Mouse (Mus musculus) stomach, embryonic 14.5 days (tissue): ENCODE measurements around the gene Trim25. TPM values are rescaled to one million over a fixed set of nuclear protein-coding genes. Genes with fewer than 3 reads are reported as not detected.

Experiments
- ATAC-seq: fragments of 200-750 bp; cut with Nextera tagmentation; 2 replicates; pipeline ENCODE4 v1.8.0; 2017; ENCODE audit warnings: low read depth, moderate TSS enrichment; ENCODE audit not compliant: insufficient number of reproducible peaks, insufficient read depth, low FRiP score
- H3K27ac ChIP-seq: fragments of 300-500 bp; sonication (generic); 2 replicates; pipeline ENCODE4 v1.5.1; 2014; ENCODE audit warnings: mild to moderate bottlenecking, low read length, moderate library complexity, mixed read lengths
- H3K27me3 ChIP-seq: fragments of 300-500 bp; sonication (generic); 2 replicates; pipeline ENCODE4 v1.6.1; 2014; ENCODE audit warnings: low read length, control low read depth, mixed read lengths; ENCODE audit not compliant: control insufficient read depth, insufficient read depth
- H3K36me3 ChIP-seq: fragments of 300-500 bp; sonication (generic); 2 replicates; pipeline ENCODE4 v1.6.1; 2014; ENCODE audit warnings: mild to moderate bottlenecking, control low read depth, low read length, moderate library complexity, mixed read lengths; ENCODE audit not compliant: control insufficient read depth, insufficient read depth
- H3K4me1 ChIP-seq: fragments of 300-500 bp; sonication (generic); 2 replicates; pipeline ENCODE4 v1.6.1; 2014; ENCODE audit warnings: low read length, control low read depth, mixed read lengths; ENCODE audit not compliant: control insufficient read depth, insufficient read depth
- H3K4me2 ChIP-seq: fragments of 300-500 bp; sonication (generic); replicated peaks from 2 replicates; pipeline ENCODE4 v1.6.1; 2014; ENCODE audit warnings: low read depth, low read length, control low read depth
- H3K4me3 ChIP-seq: fragments of 300-500 bp; sonication (generic); 2 replicates; pipeline ENCODE4 v1.5.1; 2014; ENCODE audit warnings: low read depth, low read length, control low read depth
- H3K9ac ChIP-seq: fragments of 300-500 bp; sonication (generic); replicated peaks from 2 replicates; pipeline ENCODE4 v1.6.1; 2014; ENCODE audit warnings: low read depth, mild to moderate bottlenecking, control low read depth, low read length, moderate library complexity, mixed read lengths
- H3K9me3 ChIP-seq: fragments of 300-500 bp; sonication (generic); 2 replicates; pipeline ENCODE4 v1.6.1; 2016; ENCODE audit warnings: low read depth, low read length, control low read depth; ENCODE audit not compliant: control insufficient read depth
- WGBS: fragments of 180-500 bp; shearing (Covaris S2); extraction: QIAGEN DNeasy Blood & Tissue Kit; methylation state at CpG from one replicate; pipeline ENCODE4 v1.1.7; 2014; 5-methylcytosine and 5-hydroxymethylcytosine counted together
- polyA plus RNA-seq: library from polyadenylated mRNA; unstranded; fragments of >200 nt; fragmentation: Nextera tagmentation; extraction: Ambion mirVana; gene quantifications from 2 replicates; pipeline ENCODE4 v1.2.1, GENCODE M21; 2014

The Trim25 gene
- polyA plus RNA-seq, 1 experiment from 2014 or later, result 22.9 TPM

- no peak overlapping the region for H3K27ac ChIP-seq
- ATAC-seq, result no peak
- peaks cover 3% of the 10 kb centered on the region for H3K36me3 ChIP-seq
- H3K4me1 ChIP-seq, result peaks cover 2% of the 10 kb centered on the region; the same call in 1 of the 2 replicates
- no peak overlapping the region for H3K4me2 ChIP-seq
- no peak overlapping the region for H3K4me3 ChIP-seq
- H3K9ac ChIP-seq, result no peak overlapping the region
- no peaks in the 10 kb centered on the region for H3K27me3 ChIP-seq
- 58% methylated on average over 5 of the region's 5 CpGs for WGBS
- H3K9me3 ChIP-seq, result no peaks in the 10 kb centered on the region
Measured at GRCm38 (mm10) chr11:89005473-89005872, 6.3 kb downstream of the Trim25 start.

DNA sequence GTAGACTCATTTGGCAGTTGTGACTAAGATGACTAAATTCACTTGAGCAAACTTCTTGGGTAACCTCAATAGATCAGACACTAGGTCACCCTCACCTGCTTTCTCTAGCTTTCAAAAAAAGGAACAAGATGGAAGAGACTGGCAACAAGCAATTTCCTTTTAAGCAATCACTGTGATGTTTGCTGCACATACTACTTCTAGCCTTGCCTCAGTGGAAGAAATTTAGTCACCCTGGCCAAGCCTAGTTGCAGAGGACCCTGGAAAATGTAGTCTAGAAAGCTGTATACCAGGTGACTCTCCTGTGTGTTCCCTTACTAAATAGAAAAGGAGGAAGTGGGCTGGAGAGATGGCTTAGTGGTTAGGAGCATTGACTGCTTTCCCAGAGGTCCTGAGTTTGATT, 7.2 kb downstream of the Trim25 start:
- ATAC-seq, result no peak
- H3K36me3 ChIP-seq, result peaks cover 7% of the 10 kb centered on the region
- H3K27ac ChIP-seq, result no peak overlapping the region
- H3K4me1 ChIP-seq, result peaks cover 2% of the 10 kb centered on the region; the same call in 1 of the 2 replicates
- no peak overlapping the region for H3K9ac ChIP-seq
- H3K4me3 ChIP-seq, result no peak overlapping the region
- H3K9me3 ChIP-seq, result no peaks in the 10 kb centered on the region
- H3K27me3 ChIP-seq, result no peaks in the 10 kb centered on the region
- no peak overlapping the region for H3K4me2 ChIP-seq

DNA sequence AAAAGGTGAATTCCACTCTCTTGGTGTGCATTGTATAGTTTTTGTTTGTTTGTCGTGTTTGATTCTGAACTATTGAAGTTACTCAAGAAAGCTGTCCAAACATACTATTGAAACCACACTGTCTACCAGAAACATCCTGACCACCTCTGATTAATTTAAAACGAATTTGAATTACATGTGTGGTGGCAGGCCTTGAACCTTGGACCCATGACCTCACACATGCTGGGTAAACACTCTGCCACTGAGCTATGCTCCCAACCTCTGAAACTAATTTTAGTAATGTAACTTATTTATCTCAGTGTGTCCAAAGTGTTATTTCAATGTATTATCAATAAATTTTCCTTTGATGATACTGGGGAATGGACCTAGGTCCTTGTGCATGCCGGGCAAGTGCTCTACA, 8.4 kb downstream of the Trim25 start:
- Histone ChIP-seq H3K4me2 (no peak overlapping the region), H3K27me3 (no peaks in the 10 kb centered on the region), H3K9me3 (no peaks in the 10 kb centered on the region), H3K4me1 (no peaks in the 10 kb centered on the region), H3K27ac (no peak overlapping the region), H3K4me3 (no peak overlapping the region), H3K36me3 (peaks cover 17% of the 10 kb centered on the region), H3K9ac (no peak overlapping the region)
- ATAC-seq, result no peak
- WGBS, result 78% methylated on average over 3 of the region's 3 CpGs

GRCm38 (mm10) chr11:89009066-89009465, 9.9 kb downstream of the Trim25 start:
- Histone ChIP-seq H3K4me2 (no peak overlapping the region), H3K36me3 (peaks cover 25% of the 10 kb centered on the region), H3K9me3 (no peaks in the 10 kb centered on the region), H3K4me1 (no peaks in the 10 kb centered on the region), H3K27ac (no peak overlapping the region), H3K4me3 (no peak overlapping the region), H3K9ac (no peak overlapping the region), H3K27me3 (no peaks in the 10 kb centered on the region)
- WGBS, result 84% methylated on average over 9 of the region's 9 CpGs
- ATAC-seq, result no peak

DNA sequence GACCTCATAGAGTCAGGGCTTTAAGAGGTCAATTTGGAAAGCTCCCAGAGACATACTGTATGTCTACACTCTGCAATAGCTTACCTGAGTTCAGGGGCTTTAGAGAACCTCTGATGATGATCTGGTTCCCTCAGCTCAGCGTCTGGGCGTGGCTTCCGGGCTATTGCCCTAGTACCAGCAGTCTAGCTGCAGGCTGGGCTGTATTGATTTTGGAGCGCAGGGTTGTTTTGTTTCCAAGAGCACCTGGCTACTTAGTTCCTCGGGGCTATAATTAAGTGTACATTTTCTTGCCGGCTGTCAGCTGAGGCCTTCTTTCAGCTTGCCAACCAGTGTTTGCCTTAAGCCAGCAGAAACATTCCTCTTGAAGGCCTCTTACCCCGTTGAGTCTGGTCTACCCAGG, 10.3 kb downstream of the Trim25 start:
- H3K27ac ChIP-seq, result no peak overlapping the region
- H3K36me3 ChIP-seq, result peaks cover 25% of the 10 kb centered on the region
- H3K4me2 ChIP-seq, result no peak overlapping the region
- no peak overlapping the region for H3K9ac ChIP-seq
- WGBS, result 57% methylated on average over 7 of the region's 7 CpGs
- no peaks in the 10 kb centered on the region for H3K9me3 ChIP-seq
- no peak overlapping the region for H3K4me3 ChIP-seq
- H3K27me3 ChIP-seq, result no peaks in the 10 kb centered on the region
- ATAC-seq, result no peak
- no peaks in the 10 kb centered on the region for H3K4me1 ChIP-seq

- Histone ChIP-seq H3K27ac (no peak overlapping the region), H3K36me3 (peaks cover 22% of the 10 kb centered on the region; the same call in 1 of the 2 replicates), H3K4me1 (no peaks in the 10 kb centered on the region), H3K4me3 (no peak overlapping the region), H3K27me3 (no peaks in the 10 kb centered on the region), H3K9ac (no peak overlapping the region), H3K9me3 (no peaks in the 10 kb centered on the region), H3K4me2 (no peak overlapping the region)
- WGBS, result 87% methylated on average over 5 of the region's 5 CpGs
- ATAC-seq, result no peak
Measured at GRCm38 (mm10) chr11:89012241-89012640, 13.1 kb downstream of the Trim25 start.

DNA sequence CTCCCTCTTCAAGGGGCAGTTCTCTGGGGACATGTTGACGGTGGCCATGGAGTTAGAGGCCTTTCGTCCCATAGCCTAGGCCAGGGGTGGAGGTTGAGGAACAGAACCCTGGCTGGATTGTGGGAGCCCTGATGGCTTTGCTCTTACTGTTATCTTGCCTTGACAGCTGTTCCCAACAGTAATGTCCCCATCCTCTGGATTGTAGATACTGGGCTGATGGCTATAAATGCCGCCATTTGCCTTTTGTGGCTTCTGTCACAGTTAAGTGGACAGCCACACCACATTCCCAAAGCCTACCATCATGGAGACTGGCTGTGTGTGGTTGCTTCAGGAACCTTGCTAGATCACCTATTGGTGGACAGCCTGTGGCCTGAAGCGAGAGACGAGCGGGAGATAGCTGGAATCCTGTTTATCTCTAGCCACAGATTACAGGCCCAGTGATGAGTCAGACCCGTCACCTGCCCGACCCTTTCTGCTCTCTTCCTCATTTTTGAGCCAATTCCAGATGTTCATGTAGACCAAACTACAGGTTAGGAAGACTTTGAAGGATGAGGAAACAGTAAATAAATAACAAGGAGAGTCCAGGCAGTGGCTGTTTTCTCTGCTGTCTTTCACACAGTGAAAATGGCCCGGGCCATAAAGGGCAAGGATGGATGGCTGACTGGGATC, 18.5 kb downstream of the Trim25 start:
- no peak overlapping the region for H3K4me3 ChIP-seq
- WGBS, result 79% methylated on average over 9 of the region's 9 CpGs
- H3K4me2 ChIP-seq, result no peak overlapping the region
- no peak for ATAC-seq
- H3K9ac ChIP-seq, result no peak overlapping the region
- H3K4me1 ChIP-seq, result no peaks in the 10 kb centered on the region
- H3K9me3 ChIP-seq, result no peaks in the 10 kb centered on the region
- no peaks in the 10 kb centered on the region for H3K27me3 ChIP-seq
- H3K27ac ChIP-seq, result no peak overlapping the region
- H3K36me3 ChIP-seq, result peaks cover 11% of the 10 kb centered on the region

- Histone ChIP-seq H3K4me2 (no peak overlapping the region), H3K9ac (no peak overlapping the region), H3K27ac (no peak overlapping the region), H3K4me3 (no peak overlapping the region), H3K4me1 (0 out of 2 replicates have a peak, but pooled peaks cover 5% of the 10 kb centered on the region), H3K27me3 (no peaks in the 10 kb centered on the region), H3K9me3 (no peaks in the 10 kb centered on the region), H3K36me3 (peaks cover 5% of the 10 kb centered on the region)
- 65% methylated on average over 9 of the region's 9 CpGs for WGBS
- no peak for ATAC-seq
Measured at GRCm38 (mm10) chr11:89020681-89021305, 21.6 kb downstream of the Trim25 start.
